Mouse (Mus musculus): ENCODE results near the gene Ncmap.
"Not testable (repeated sequence)": the region's sequence is repeated elsewhere in the genome, so short reads cannot be mapped to it uniquely, and the experiment has no call there.

Ncmap gene

DNA sequence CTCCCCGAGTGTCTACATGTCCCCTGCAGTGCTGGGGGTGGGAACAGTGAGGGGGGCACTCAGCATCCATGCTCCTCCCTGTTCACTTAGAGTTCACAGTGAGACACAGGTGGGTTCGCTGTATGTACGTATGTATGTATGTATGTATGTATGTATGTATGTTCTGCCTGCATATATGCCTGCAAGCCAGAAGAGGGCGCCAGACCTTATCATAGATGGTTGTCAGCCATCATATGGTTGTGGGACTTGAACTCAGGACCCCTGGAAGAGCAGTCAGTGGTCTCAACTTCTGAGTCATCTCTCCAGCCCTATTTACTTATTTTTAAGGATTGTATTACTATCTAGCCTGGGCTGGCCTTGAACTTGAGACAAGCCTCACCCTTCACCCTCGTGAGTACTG, 1.7 kb downstream of the Ncmap start:
- DNase-seq = no peak

DNA sequence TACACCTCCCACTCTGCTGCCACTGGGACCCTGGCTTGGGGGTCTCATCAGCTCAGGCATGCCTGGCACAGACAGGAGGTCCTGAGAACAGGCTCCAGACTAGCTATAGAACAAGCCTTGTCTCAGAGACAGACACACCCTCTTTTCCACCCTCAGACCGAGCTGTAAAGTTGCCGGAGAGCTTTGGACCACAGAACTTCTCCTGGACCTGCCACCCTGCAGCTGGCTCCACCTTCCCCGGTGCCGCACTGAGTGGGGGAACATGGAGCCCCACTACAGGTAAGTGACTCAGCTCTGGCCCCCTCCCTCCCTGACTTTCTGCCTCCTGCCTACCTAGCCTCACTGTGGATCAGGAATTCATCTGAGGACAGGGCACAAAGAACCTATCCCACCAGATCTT, 2.7 kb downstream of the Ncmap start:
- no peak for DNase-seq

DNA sequence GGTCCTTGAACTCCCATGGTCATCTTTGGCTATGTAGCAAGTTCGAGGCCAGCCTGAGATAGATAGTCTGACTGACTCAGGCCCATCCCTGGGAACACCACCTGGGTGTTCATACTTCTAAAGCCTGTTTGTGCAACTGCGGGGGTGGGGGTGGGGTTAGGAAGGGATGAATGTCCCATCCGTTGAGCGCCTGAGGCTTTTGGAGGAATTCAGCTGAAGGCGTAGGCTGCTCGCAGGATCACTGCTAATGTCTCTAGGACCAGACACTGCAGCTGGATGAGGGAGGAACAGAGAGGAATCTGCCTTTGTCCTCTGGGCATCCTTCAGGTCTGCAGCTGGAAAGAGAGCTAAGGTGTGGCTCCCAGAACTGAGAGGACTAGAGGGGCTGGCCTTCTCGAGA, 3.4 kb downstream of the Ncmap start:
- no peak for DNase-seq

DNA sequence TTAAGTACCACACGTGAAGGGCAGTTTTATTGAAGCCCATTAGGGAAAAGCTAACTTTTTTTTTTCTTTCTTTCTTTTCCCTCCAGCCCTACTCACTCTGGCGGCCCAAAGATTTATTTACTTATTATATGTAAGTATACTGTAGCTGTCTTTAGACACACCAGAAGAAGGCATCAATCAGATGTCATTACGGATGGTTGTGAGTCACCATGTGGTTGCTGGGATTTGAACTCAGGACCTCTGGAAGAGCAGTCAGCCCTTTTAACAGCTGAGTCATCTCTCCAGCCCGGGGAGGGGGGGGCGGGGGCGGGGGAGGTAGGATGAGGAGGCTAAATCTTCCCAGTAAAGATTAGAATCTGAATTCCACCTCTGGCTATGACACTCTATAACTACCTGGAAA, 4.6 kb downstream of the Ncmap start:
- no peak for DNase-seq

DNA sequence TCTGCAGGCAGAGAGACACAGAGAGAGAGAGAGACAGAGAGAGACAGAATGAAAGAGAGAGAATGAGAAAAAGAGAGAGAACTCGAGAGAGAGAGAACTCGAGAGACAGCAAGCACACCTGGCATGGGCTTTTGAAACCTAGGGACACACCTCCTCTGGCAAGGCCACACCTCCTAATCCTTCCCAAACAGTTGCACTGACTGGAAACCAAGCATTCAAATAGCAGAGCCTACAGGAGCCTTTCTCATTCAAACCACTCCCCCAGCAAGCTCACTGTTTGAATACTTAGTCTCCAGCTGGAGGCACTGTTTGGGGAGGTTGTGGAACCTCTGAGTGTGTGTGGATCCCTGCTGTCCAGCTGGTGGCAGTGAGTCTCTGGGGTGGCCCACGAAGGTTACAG, 5.2 kb downstream of the Ncmap start:
- no peak for DNase-seq

DNA sequence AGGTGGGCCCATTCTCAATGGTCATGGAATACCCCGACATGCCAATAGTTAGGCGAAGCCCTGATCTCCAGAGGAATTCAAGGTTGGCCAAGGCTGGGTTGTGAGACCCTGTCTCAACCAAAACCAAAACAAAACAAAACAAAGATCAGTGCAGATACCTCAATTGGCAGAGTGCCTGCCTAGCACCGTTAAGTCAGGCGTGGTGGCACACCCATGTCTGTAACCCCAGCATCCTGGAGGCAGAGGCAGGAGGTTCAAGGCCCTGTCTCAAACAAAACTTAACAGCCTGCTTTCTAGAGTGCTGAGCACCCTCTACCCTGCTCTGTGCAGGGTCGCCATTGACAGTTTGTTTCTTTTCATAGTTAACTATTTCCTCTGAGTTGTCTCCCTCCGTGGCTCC, 7.0 kb downstream of the Ncmap start:
- DNase-seq = no peak

DNA sequence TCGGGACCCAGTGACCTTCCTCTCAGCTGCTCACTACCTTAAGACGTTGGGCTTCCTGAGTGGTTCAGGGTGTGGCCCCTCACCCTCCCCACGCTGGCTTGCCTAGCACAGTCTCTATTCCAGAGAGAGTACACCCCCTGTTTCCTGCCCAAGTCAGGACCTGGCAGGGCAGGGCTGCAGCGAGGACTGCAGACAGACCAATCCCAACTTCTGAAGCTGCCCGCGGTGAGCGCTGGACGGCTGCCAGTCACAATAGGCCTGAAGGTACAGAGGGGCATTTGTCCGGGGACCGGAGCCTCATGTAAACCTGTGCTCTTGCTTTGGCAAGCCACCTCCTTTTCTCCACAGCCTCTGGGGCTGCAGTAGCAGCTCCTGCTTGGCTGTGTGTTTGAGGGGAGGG, 12.4 kb downstream of the Ncmap start:
- DNase-seq = no peak

DNA sequence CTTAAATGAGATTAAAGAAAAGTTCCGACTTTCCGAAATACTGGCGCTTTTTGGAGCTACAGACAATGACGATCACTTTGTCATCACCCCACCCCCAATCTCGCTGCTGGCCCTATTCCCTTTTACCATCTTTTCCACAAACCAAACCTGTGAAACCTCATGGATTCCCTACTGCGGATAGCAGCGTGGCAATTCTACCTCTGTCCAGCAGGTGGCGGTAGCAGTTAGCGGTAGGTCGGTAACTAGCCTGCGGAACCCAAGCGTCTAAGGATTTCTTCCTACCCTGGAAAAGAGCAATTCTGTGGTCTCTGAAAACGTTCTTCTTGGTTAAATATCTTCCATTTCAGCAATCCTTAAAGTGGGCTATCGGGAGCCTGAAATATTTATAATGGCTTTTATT, 15.7 kb downstream of the Ncmap start:
- DNase-seq = peak; percentile 15 to 64

DNA sequence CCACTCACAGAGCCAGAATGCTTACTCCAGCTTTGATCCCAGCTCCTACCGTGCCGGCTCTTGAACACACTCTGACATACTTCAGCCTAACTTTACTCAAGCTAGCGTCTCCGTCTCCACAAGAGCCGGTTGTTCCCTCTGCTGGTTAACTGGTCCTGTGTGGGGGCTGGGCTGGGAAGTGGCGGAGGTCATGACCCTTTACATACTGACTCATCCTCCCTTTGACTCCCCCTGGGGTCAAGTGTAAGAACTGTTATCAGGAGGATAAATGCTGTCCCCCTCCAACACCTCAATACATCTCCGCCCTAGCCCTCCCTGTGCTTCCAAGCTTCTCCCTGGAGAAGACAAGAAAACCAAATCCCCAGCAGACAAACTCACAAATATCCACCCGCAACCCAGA, 16.7 kb downstream of the Ncmap start:
- no peak for DNase-seq

DNA sequence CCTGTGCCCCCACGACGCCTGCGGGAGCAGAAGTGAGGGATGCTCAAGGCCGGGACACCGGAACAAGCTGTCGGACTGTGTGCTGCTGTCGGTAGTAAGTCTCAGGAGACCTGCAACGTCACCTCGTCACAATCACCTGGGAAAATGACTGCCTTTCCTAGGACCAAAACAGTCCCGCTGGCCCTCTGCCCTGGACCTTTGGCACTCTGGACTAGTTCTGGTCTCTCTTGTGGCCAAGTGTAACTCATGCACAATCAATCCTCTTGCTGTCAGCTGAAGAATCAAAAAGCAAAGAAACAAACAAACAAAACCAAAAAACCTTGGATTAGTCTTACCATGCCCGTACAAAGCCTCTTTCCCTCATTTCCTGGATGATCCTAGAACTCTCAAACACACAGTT, 20.8 kb downstream of the Ncmap start:
- no peak for DNase-seq

DNA sequence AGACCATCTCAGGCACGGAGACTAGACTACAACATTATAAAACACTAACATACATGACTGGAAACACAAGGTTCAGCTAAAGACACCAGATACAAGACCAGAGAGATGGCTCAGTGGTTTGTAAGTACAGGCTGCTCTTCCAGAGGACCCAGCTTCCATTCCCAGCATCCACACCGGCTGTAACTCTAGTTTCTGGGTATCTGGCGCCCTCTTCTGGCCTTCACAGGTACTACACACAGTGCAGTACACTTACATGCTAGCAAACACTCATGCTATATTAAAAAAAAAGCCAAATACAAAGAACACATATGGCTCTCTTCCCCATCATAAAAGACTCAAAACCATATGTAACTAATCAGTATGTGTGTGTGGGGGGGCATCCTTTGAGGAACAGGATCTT, 22.6 kb downstream of the Ncmap start:
- no peak for DNase-seq

DNA sequence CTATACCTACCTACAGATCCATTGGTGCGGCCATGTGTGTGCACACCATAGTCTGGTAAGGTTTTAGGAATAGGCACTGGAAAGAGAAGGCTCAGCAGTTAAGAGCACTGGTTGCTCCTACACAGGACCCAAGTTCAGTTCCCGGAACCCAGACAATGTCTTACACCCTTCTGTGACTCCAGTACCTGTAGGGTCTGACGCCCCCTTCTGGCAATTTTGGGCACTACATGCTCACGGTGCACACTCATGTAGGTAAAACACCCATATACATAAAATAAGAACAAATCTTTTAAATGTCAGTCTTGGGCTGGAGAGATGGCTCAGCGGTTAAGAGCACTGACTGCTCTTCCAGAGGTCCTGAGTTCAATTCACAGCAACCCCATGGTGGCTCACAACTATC, 24.7 kb downstream of the Ncmap start:
- no peak for DNase-seq

DNA sequence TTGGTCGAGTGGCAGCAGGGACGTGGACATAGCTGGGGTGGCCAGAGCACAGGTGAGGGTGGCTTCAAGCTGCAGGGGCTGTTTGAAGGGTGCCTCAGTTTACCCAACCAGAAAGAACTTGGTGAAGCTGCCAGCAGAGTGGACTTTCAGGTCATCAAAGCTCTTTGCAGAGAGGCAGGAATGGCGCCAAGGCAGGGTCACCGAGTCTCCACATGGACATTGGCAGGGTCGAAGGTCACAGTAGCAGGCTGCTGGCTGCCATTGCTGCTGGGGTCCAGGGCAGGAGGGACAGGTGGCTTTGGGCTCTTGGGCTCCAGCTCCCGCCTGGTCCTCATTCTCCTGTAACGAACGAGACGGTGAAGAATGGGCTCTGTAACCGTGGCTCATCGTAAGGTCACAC, 27.7 kb downstream of the Ncmap start:
- DNase-seq = no peak

DNA sequence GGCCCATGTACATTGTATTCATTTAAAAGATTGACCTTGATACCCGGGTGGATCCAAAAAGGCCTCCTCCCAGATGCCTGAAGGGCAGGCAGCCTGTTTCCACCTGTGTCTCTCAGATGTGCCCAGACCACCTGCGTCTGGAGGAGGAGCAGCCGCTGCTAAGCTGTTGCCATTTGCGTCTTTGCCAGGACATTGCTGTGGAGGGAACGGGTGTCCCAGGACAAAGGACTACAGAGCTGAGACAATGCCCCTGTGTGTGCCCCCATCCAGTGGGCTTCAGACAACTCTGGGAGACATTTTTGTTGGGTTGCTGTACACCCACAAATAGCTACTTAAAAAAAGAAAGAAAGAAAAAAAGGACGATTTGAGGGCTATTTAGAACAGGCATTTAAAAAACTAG, 35.2 kb downstream of the Ncmap start:
- no peak for DNase-seq

DNA sequence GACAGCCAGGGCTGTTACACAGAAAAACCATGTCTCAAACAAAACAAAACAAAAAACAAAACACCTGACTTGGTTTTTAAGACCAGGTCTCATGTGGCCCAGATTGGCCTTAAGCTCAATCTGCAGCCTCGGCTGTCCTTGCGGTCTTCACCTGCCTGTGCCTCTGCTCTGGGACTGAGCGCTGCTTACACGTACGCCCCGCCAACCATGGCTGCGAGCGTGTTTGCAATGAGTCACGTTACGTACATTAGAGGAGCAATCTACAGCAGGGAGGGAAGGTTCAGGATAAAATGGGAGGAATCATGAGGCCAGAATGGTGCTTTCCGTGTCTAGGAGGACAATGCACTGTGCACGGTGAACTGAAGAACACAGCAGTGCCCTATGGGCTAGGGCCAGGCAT, 36.3 kb downstream of the Ncmap start:
- no peak for DNase-seq

DNA sequence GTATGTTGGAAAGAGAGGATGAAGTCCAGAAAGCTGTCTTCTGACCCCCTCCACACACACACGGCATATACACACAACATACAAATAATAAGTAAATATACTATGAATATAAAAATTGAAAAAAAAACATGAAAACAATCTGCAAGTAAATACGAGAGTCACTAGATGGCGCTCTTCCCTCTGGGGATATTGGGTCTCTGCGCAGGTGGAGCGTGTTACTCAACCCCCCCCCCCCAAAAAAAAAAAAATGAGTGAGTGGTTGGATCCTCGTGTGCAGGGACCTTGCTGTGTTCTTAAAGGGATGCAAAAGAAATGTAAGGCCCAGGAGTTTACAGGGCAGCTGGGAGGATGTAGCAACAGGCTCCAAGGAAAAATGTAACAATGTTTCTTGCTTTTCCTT, 39.3 kb downstream of the Ncmap start:
- peak in 1 of 2 experiments; percentile 22 for DNase-seq

DNA sequence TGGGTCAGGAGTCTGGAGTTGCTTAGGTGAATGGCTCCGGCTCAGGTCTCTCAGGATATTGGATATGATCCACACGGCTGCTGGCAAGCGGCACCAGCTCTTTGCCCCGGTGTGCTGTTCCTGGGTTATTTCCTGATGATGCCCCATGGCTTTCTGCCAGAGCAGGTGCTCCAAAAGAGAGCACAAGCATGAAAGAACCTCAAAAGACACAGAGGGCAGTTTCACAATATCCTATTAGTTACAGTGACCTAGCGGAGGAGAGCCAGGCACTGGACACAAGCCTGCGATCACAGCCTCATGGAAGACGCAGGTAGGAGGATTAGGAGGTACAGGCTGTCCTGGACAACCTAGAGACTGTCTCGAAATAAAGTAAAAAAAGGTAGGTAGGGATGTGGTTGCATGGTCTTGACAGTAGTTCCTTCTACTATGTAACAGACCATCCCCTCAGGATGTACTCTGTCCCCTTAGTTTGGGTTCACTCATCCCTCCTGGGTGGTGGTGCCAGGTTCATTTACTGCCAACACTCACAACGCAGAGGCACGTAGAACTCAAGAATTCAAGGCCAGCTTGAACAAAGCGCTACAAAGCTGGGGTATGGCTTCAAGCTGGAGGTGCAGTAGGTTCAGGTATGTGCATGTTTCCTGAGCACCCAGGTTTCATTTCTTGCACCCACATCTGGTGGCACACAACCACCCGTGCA, 40.7 kb downstream of the Ncmap start:
- DNase-seq = no peak

DNA sequence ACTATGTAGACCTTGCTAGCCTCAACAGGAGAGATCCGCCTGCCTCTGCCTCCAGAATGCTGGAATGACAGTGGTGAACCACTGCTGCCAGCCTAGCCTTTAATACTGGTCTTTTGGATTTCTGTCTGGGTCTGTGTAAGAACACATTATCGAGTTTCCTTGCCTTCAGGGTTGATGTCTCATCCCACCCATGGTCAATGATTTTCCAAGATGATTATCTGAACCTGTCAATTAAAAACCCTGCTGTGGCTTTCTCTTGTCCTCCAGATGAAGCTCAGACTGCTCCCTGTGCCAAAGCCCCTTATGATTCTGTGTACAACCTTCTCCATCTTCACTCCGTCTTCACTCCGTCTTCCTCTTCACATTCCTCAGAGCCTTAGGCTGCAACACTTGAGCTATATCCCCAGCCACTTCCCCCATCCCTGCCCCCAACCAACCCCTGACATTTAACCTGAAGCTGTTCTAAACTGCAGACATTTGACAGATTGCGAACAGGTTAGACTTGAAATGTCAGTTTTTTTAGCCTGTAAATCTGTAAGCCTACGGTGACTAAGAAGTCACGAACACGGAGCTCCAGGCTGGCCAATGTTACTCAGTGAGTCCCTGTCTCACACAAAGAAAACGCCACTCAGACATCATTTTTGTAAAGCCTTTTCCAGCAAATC, 42.0 kb downstream of the Ncmap start:
- DNase-seq = no peak

DNA sequence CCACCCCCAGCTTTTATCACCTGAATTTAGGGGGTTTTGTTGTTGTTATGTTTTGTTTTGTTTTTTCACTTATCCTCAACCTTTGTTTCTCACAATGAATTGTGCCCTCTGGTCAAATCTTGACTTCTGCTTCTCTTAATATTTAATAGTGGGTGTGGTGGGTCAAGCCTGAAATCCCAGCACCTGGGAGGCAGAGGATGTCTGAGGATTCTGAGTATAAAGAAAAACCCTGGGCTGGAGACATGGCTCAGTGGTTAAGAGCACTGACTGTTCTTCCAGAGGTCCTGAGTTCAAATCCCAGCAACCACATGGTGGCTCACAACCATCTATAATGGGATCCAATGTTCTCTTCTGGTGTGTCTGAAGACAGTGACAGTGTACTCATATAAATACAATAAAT, 43.3 kb downstream of the Ncmap start:
- not testable (repeated sequence) for DNase-seq

DNA sequence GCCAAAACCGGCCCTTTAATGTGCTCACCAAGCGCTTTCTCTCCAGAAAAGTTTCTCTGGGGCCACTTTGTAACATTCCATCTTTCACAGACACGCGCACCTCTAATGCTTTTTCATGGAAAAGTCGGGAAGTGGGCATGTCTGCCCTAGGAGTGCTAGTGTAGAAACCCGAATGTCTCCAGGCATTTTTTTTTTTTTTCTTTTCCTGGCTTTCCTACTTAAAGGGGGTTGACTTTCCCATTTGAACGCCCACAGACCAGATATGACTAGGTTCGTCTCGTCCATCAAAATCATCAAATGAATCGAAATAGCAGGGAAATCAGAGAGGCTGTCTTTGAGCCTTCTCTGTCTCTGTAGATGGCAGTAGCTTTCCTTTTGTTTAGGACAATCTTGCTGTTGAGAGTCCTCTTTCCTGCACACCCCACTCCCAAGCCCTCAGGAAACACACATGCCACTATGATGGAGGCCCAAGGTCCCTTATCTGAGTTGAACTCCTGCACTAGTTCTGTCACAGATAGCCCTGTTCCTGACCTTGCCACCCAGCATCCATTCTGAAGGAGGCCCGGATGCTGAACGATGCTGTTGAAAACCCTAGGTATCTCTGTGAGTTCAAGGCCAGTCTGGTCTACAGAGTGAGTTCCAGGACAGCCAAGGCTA, 44.1 kb downstream of the Ncmap start:
- no peak for DNase-seq

DNA sequence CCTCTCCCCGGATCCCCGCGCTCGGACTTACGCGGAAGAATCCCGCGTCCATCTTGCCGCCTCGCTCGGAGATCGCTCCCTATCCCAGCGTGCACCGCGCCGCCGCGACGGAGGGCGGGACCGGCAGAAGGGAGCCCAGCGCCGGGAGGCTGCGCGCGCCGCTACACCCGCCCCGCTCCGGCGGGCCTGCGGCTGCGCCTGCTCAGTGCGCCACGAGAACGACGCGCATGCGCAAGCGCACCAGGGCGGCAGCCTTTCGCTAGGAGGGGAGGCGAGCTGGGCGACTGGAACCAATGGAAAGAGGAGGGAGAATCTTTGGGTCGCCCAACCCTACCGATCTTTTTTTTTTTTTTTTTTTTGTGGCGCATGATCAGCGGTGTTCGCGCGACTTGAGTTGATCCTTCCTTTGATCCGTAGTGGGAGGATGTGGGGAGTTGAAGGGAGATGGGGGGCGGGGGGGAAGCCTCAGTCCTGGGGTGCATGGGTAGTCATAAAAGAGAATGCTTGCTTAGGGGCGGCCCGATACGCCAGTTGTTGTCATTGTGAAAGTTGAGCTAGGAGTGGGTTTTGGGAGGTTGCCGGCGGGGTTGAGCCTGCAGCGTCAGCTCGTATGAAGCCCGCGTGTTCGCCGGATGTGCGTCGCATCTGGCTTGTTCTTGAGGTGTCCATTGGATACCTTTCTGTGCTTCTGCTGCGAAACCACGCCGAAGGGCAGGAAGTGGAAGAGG, 44.8 kb downstream of the Ncmap start, which contains the start of gene Srrm1:
Gene Srrm1, minus strand, starts transcription at position 256 of the 728 bp plus-strand sequence.
- peak; percentile 98 to 99 for DNase-seq

DNA sequence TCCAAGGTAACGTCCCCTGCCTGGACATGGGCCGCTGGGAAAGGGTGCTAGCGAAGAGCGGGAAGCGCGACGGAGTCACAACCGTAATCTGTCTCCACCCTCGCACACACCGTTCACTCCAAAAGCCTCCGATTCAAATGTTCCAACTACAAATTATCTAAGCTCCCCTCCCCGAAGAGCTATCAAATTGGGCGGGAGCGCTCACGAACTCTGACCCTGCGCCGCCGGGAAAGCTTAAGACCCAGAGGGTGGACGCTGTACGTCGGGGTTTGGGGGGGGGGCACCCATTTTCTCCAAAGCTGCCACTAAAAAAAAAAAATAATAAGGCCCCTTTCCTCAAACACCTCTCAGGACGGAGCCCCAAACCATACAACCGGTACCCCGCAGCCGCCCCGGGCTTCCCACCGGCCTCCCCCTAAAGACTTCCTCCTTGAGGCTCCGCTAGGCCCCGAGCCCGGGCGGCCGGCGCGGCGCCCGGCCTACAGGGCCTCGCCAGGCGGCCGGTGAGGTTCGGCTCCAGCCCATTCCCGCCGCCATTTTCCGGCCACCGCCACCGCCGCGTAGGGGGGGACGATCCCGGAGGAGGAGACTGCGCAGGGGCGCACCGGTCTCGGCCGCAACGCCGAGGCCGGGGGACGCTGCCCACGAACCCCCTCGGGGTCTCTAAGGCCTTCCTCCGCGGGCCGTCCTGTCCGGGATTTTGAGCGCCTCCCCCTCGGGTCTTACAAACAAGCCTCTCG, 45.5 kb downstream of the Ncmap start:
- DNase-seq = no peak

DNA sequence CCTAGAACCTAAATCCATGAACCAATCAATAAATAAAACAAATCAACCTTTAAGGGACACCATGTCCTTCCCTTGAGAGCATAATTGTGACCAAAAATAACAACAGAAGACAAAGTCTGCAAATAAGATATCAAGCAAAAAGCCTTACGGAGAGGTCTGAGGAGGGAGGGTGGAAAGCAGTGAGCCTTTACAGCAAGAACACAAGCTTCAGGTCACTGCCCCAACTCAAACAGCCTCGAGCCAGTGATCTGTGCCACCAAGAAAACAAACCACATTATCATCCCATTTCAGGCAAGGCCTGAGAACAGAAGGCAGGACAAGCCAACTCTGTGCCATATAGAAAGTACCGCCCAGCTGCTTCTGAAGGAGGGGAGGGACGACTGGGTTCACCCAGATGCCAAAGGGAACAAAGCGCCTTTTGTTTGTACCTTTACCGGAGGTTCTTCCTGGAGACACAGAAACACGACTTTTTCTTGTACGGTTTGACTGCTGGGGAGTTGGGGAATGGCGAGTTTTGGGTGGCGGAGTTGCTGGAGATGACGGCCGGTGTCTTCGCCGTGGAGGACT, 60.6 kb downstream of the Ncmap start:
- DNase-seq = no peak
